Mouse (Mus musculus) liver, postnatal 0 days (tissue): Measurements from ENCODE around the gene Slc4a10.

ENCODE experiments used
- CTCF ChIP-seq: sonication (generic); IDR thresholded peaks from 2 replicates; pipeline ENCODE4 v1.5.1; 2016; ENCODE audit warnings: antibody characterized with exemption, low read depth
- EP300 ChIP-seq: IDR thresholded peaks from 2 replicates; pipeline ENCODE4 v1.6.1; 2016; ENCODE audit warnings: antibody characterized with exemption, low read depth, mild to moderate bottlenecking

GRCm38 (mm10) chr2:62361514-62361913 is 315.3 kb downstream of the Slc4a10 start:
- TF ChIP-seq CTCF = no peak
- no peak for TF ChIP-seq EP300
